Mouse (Mus musculus) liver, embryonic 14.5 days (tissue): ENCODE results near the gene Tfam.

Experiments
- CTCF ChIP-seq: IDR thresholded peaks from 2 replicates; pipeline ENCODE4 v1.5.1; 2016; ENCODE audit warnings: antibody characterized with exemption, low read depth, control low read depth
- EP300 ChIP-seq: IDR thresholded peaks from 2 replicates; pipeline ENCODE4 v1.6.1; 2016; ENCODE audit warnings: antibody characterized with exemption, low read depth

DNA sequence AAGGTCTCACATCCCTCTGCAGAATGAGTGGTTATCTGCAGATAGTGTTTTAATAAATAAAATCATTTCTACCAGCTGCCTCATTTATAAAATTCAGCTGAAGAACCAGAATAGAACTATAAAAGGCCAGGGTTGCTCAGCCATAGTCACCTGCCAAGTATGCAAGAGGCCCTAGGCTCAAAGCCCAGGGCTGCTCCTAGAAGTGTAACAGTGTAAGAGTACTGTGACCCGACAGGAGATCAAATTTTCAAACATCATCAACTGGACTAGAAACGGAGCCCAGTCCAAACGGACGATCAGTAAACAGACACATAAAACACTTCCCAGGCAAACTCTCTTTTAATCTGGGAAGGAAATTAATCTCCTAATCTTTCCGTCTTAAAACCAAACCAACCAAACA, 13.8 kb upstream of the Tfam start:
- TF ChIP-seq CTCF (no peak), EP300 (no peak)
